Mouse (Mus musculus) stomach, embryonic 14.5 days (tissue): ENCODE measurements at regions not wholly inside any gene's neighbourhood (a gene's known extent, or its start where the extent isn't known, plus 50 kb on each side); places are given as distances from the start of the nearest gene placed in this dataset.
"Not testable (repeated sequence)": the region's sequence is repeated elsewhere in the genome, so short reads cannot be mapped to it uniquely, and the experiment has no call there.

ENCODE experiments used
- ATAC-seq: fragments of 200-750 bp; cut with Nextera tagmentation; 2 replicates; pipeline ENCODE4 v1.8.0; 2017; ENCODE audit warnings: low read depth, moderate TSS enrichment; ENCODE audit not compliant: insufficient number of reproducible peaks, insufficient read depth, low FRiP score
- H3K27ac ChIP-seq: fragments of 300-500 bp; sonication (generic); 2 replicates; pipeline ENCODE4 v1.5.1; 2014; ENCODE audit warnings: mild to moderate bottlenecking, low read length, moderate library complexity, mixed read lengths
- H3K27me3 ChIP-seq: fragments of 300-500 bp; sonication (generic); 2 replicates; pipeline ENCODE4 v1.6.1; 2014; ENCODE audit warnings: low read length, control low read depth, mixed read lengths; ENCODE audit not compliant: control insufficient read depth, insufficient read depth
- H3K36me3 ChIP-seq: fragments of 300-500 bp; sonication (generic); 2 replicates; pipeline ENCODE4 v1.6.1; 2014; ENCODE audit warnings: mild to moderate bottlenecking, control low read depth, low read length, moderate library complexity, mixed read lengths; ENCODE audit not compliant: control insufficient read depth, insufficient read depth
- H3K4me1 ChIP-seq: fragments of 300-500 bp; sonication (generic); 2 replicates; pipeline ENCODE4 v1.6.1; 2014; ENCODE audit warnings: low read length, control low read depth, mixed read lengths; ENCODE audit not compliant: control insufficient read depth, insufficient read depth
- H3K4me2 ChIP-seq: fragments of 300-500 bp; sonication (generic); replicated peaks from 2 replicates; pipeline ENCODE4 v1.6.1; 2014; ENCODE audit warnings: low read depth, low read length, control low read depth
- H3K4me3 ChIP-seq: fragments of 300-500 bp; sonication (generic); 2 replicates; pipeline ENCODE4 v1.5.1; 2014; ENCODE audit warnings: low read depth, low read length, control low read depth
- H3K9ac ChIP-seq: fragments of 300-500 bp; sonication (generic); replicated peaks from 2 replicates; pipeline ENCODE4 v1.6.1; 2014; ENCODE audit warnings: low read depth, mild to moderate bottlenecking, control low read depth, low read length, moderate library complexity, mixed read lengths
- H3K9me3 ChIP-seq: fragments of 300-500 bp; sonication (generic); 2 replicates; pipeline ENCODE4 v1.6.1; 2016; ENCODE audit warnings: low read depth, low read length, control low read depth; ENCODE audit not compliant: control insufficient read depth
- WGBS: fragments of 180-500 bp; shearing (Covaris S2); extraction: QIAGEN DNeasy Blood & Tissue Kit; methylation state at CpG from one replicate; pipeline ENCODE4 v1.1.7; 2014; 5-methylcytosine and 5-hydroxymethylcytosine counted together

- WGBS, result 80% methylated on average over 7 of the region's 9 CpGs
- not testable (repeated sequence) for H3K9ac ChIP-seq, H3K4me3 ChIP-seq, H3K9me3 ChIP-seq, H3K27me3 ChIP-seq, H3K4me1 ChIP-seq, H3K27ac ChIP-seq, H3K36me3 ChIP-seq, H3K4me2 ChIP-seq, ATAC-seq
Measured at GRCm38 (mm10) chr3:7811301-7811700, 1191.1 kb upstream of the 1700008P02Rik start.

- not testable (repeated sequence) for H3K4me3 ChIP-seq, H3K4me1 ChIP-seq, H3K9ac ChIP-seq, H3K27ac ChIP-seq, H3K9me3 ChIP-seq, H3K27me3 ChIP-seq, ATAC-seq, H3K36me3 ChIP-seq, H3K4me2 ChIP-seq
- 57% methylated on average over 2 of the region's 2 CpGs for WGBS
Measured at GRCm38 (mm10) chr3:7805121-7805520, 1184.9 kb upstream of the 1700008P02Rik start.

DNA sequence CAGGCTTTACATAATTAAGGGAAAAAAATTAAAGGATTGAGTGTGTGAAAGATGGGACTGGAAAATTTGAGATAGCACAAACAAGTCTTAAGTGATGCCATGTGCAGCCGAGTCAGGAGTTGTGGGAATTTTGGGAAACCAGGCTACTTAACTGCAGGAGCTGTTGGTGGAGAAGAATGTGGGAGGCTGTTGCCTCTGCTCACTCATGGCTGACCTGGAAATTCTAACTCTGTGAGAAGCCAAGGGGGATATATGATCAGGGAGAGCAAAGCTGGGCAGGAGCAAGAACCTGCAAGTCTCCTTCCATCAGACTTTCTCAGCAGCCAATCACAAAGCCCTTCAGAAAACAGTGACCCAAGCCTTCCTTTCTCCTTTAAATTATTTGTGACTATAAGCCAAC is 1184.0 kb upstream of the 1700008P02Rik start:
- H3K4me1 ChIP-seq, result no peaks in the 10 kb centered on the region
- no peak overlapping the region for H3K9ac ChIP-seq
- no peaks in the 10 kb centered on the region for H3K27me3 ChIP-seq
- H3K4me3 ChIP-seq, result no peak overlapping the region
- H3K4me2 ChIP-seq, result no peak overlapping the region
- H3K9me3 ChIP-seq, result no peaks in the 10 kb centered on the region
- H3K27ac ChIP-seq, result no peak overlapping the region
- no peaks in the 10 kb centered on the region for H3K36me3 ChIP-seq
- 72% methylated on average over 1 of the region's 1 CpGs for WGBS
- ATAC-seq, result no peak

DNA sequence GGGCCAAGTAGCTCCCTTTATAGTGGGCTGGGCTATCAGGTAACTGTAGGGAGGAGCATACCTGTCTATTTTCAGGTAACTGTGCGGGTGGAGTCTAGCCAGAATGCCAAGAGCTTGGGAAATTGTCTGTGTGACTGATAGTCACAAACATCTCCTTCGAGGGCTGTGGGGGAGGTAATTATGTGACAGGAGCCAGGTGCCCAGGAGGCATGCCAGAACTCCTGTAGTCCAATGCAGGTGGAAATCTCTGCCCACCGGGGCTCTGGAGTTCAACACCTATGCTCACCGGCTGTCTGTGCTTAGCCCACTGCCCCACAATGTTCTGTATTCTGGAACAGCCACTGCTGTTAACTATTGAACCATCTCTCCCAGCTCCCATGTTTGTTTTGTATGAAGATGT is 1179.2 kb upstream of the 1700008P02Rik start:
- WGBS, result 82% methylated on average over 4 of the region's 4 CpGs
- no peak overlapping the region for H3K4me3 ChIP-seq

DNA sequence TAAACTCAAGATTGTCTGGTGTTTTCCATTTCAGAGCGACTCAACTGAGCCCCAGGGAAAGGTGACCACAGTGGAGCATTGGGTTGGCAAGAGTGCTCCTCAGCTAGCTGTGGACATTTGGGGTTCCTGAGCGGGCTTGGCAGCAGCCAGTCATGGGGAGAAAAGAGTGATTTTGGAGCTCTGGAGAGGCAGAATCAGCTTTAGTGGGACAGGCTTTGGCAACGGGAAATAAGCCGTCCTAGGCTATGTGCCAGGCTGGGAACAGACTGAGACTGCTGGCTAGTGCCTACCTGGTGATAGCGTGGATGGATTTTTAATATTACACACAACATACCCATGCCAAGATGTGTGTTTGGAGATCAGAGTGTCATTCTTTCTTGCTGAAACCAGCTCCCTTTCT is 1167.4 kb upstream of the 1700008P02Rik start:
- WGBS, result 88% methylated on average over 5 of the region's 5 CpGs
- Histone ChIP-seq H3K9me3 (no peaks in the 10 kb centered on the region), H3K27me3 (no peaks in the 10 kb centered on the region), H3K9ac (no peak overlapping the region), H3K4me3 (no peak overlapping the region), H3K36me3 (no peaks in the 10 kb centered on the region), H3K27ac (no peak overlapping the region), H3K4me2 (no peak overlapping the region), H3K4me1 (no peaks in the 10 kb centered on the region)
- ATAC-seq, result no peak

More for the DNA sequence above, 1179.2 kb upstream of the 1700008P02Rik start:
- no peak overlapping the region for H3K4me2 ChIP-seq
- H3K27me3 ChIP-seq, result no peaks in the 10 kb centered on the region
- no peak for ATAC-seq
- H3K9ac ChIP-seq, result no peak overlapping the region
- no peaks in the 10 kb centered on the region for H3K36me3 ChIP-seq
- H3K27ac ChIP-seq, result no peak overlapping the region
- no peaks in the 10 kb centered on the region for H3K9me3 ChIP-seq
- H3K4me1 ChIP-seq, result no peaks in the 10 kb centered on the region

- Histone ChIP-seq H3K4me1 (no peaks in the 10 kb centered on the region), H3K9me3 (no peaks in the 10 kb centered on the region), H3K4me3 (no peak overlapping the region), H3K27ac (no peak overlapping the region), H3K27me3 (no peaks in the 10 kb centered on the region), H3K9ac (no peak overlapping the region), H3K36me3 (no peaks in the 10 kb centered on the region), H3K4me2 (no peak overlapping the region)
- WGBS, result 94% methylated on average over 2 of the region's 2 CpGs
- no peak for ATAC-seq
Measured at GRCm38 (mm10) chr3:7785096-7785495, 1164.9 kb upstream of the 1700008P02Rik start.

GRCm38 (mm10) chr3:7755445-7755844 is 1135.2 kb upstream of the 1700008P02Rik start:
- H3K9ac ChIP-seq, result no peak overlapping the region
- no peak overlapping the region for H3K4me3 ChIP-seq
- peak; percentile 58; the same call in 1 of the 2 replicates for ATAC-seq
- no peaks in the 10 kb centered on the region for H3K9me3 ChIP-seq
- H3K27ac ChIP-seq, result no peak overlapping the region
- no peaks in the 10 kb centered on the region for H3K27me3 ChIP-seq
- 26% methylated on average over 4 of the region's 4 CpGs for WGBS
- no peaks in the 10 kb centered on the region for H3K36me3 ChIP-seq
- H3K4me1 ChIP-seq, result no peaks in the 10 kb centered on the region
- H3K4me2 ChIP-seq, result no peak overlapping the region

DNA sequence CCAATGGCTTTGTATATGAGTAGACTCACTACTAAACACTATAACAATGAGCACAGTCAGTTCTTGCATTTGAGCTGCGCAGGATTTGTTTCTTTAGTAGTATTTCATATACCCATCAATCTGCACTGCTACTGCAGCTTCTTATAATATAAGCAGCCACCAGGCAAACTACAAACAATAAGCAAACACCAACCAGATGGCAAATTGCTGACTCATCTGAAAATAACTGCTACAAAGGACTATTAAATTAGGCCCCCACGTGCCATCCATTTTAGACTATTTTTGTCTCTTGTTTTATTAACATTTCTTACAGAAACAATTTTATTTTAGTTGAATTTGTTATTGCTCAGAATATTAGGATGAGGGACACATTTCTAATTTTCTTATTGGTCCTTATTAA is 1093.5 kb upstream of the 1700008P02Rik start:
- Histone ChIP-seq H3K4me3 (no peak overlapping the region), H3K4me2 (no peak overlapping the region), H3K27ac (no peak overlapping the region), H3K27me3 (no peaks in the 10 kb centered on the region), H3K4me1 (no peaks in the 10 kb centered on the region), H3K9ac (no peak overlapping the region), H3K9me3 (no peaks in the 10 kb centered on the region), H3K36me3 (no peaks in the 10 kb centered on the region)
- no peak for ATAC-seq
- 81% methylated on average over 2 of the region's 2 CpGs for WGBS

DNA sequence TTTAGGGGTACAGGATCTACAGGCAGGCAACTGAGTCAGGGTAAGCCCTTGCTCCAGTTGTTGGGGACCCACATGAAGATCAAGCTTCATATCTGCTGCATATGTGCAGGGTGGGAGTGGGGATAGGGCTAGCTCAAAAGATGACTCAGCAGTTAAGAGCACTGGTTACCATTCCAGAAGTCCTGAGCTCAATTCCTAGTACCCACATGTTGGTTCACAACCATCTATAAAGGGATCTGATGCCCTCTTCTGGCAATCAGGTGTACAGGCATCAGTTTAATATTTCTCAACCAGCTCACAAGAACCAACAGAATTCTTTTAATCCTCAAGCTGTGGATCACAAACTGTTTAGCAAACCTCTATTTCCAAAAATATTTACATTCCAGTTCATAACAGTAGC is 1092.9 kb upstream of the 1700008P02Rik start:
- Histone ChIP-seq H3K27me3 (no peaks in the 10 kb centered on the region), H3K4me1 (no peaks in the 10 kb centered on the region), H3K36me3 (no peaks in the 10 kb centered on the region), H3K9me3 (no peaks in the 10 kb centered on the region), H3K4me2 (no peak overlapping the region), H3K27ac (no peak overlapping the region), H3K4me3 (no peak overlapping the region), H3K9ac (no peak overlapping the region)
- no peak for ATAC-seq
